Mouse (Mus musculus) heart, adult 10 weeks (tissue): ENCODE measurements around the gene Cytl1. TPM values are rescaled to one million over a fixed set of nuclear protein-coding genes. Genes with fewer than 3 reads are reported as not detected.

Experiments
- polyA plus RNA-seq: library from polyadenylated mRNA; stranded (reverse); fragments of 350-450 nt; fragmentation: Illumina TruSeq; extraction: RNeasy Lipid Tissue Mini Kit (QIAGEN cat#74804); gene quantifications from one replicate; pipeline ENCODE4 v1.2.3, GENCODE M21; 2014; ENCODE audit warnings: low read depth, low replicate concordance

The Cytl1 gene
- polyA plus RNA-seq, result 53.2 TPM

GRCm38 (mm10) chr5:37735224-37735623 is at the start of gene Cytl1:
Gene Cytl1 (plus strand): TSS chr5:37735519.

GRCm38 (mm10) chr5:37716505-37717372 is 18.6 kb upstream of the Cytl1 start, which contains the start of gene Stk32b:
Gene Stk32b (minus strand): TSS chr5:37717171.

Other genes starting within 250 kb of the Cytl1 start
- gene Stk32b, start 18.3 kb upstream of the Cytl1 start, polyA plus RNA-seq, result 1.0 TPM
- gene Msx1, start 89.1 kb downstream of the Cytl1 start, polyA plus RNA-seq, result 2.5 TPM